Mouse (Mus musculus) mouse embryonic stem cell (cell line): ENCODE results near the gene Srrt.

Experiments used
- in situ Hi-C, 2 experiments: fragments of 300-500 bp; cut with MboI; formaldehyde crosslinking; loops; 1 replicate in 1 of 2; 3 replicates in 1 of 2; pipeline ENCODE4 v1.14.3; 2019 to 2020; ENCODE audit warnings: low sequenced_read_pairs in 2 of 2, low pct_unique_long_range_greater_than_20kb in 1 of 2, mixed read lengths in 1 of 2; ENCODE audit not compliant: unreplicated experiment in 1 of 2

Gene Srrt

GRCm38 (mm10) chr5:137339290-137339979 is 32.0 kb upstream of the Srrt start:
- in situ Hi-C loops: no loop called here

- in situ Hi-C loops: no loop called here
These were observed 31.3 kb upstream of the Srrt start for GRCm38 (mm10) chr5:137338663-137339289.

DNA sequence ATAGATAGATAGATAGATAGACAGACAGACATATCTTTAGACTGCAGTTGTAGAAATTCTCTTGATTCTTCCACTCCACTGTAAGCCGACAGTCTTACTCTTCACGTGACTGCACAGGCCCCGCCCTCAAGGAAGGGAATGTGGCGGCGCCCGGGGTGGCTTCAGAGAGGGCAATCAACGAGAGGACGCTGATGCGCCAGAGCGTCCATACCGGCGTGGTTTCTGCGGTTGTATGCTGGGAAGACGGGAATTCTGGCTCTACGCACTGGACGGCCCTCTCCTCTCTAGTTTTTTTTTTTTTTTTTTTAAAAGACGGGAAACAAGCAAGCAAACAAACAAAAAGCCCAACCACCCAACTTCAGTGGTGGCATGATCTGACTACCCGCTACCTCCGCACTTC is 30.8 kb upstream of the Srrt start:
- in situ Hi-C loops: no loop called here

DNA sequence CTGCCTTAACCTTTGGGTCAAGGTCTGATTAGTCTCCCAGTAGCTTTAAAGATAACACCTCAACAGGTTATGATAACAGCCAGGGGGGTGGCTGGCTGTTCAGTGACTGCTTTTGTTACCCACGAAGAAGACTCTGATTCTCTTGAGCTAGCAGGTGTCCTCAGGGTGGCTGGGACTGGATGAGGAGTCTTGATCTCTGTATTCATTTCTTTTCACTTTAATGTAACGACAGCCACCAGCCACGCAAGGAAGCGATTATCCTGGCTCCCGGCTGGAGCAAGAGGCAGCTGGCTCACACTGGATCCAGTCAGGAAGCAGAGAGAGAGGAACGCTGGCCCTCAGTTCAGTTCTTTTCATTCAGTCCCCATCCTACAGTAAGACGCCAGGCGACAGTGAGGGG is 29.7 kb upstream of the Srrt start:
- in situ Hi-C loops: no loop called here

DNA sequence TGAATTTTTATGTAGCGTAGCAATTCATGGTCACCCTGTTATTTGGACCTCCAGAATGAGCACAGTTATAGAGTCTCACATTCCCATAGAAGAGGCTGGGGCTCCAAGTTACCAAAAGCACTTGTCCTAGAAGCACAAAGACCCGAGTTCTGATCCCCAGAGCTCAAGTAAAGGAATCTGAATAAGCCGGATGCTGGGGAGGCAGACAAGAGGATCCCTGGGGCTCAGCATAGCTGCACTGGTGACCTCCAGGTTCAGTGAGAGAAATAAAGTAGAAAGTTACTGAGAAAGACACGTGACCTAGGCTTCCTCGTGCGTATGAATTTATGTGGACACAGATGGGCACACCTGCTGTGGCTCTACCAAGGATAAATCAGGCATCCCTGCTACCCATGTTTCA is 27.6 kb upstream of the Srrt start:
- in situ Hi-C loops: no loop called here

- in situ Hi-C loops: no loop called here
These were observed 26.8 kb upstream of the Srrt start for GRCm38 (mm10) chr5:137334317-137334716.

DNA sequence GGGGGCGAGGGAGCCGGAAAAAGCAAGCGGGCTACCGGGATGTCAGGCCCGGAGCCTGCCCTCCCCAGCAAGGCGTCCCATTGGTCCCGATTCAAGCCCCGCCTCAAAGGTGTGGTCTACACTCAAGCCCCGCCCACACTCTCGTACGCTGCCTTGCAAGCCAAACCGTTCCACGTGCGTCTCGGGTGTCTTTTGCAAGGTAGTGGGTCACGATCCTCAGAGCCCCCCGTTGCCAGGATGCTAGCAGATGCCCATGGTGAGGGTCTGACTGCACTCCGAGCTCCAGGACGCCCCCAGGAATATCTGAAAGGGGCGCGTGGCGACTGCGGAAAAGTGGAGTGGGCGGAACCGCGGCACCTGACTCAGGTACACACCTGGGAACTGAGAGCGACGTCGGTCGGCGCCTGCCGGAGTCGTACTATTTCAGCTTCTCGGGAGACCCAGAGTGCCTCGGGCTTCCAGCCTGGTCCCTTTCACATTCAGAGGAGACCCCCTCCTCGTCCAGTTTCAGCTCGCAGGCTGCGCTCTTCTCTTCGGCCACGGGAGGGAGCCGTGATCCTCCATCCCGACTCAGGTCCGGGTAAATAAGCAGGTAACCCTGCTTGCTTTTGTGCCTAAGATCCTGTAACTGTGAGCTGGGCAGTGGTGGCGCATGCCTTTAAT is 26.2 kb upstream of the Srrt start, which contains the start of gene Slc12a9:
Gene Slc12a9, minus strand, starts transcription at position 86 of the 663 bp plus-strand sequence.
- in situ Hi-C loops: no loop called here

DNA sequence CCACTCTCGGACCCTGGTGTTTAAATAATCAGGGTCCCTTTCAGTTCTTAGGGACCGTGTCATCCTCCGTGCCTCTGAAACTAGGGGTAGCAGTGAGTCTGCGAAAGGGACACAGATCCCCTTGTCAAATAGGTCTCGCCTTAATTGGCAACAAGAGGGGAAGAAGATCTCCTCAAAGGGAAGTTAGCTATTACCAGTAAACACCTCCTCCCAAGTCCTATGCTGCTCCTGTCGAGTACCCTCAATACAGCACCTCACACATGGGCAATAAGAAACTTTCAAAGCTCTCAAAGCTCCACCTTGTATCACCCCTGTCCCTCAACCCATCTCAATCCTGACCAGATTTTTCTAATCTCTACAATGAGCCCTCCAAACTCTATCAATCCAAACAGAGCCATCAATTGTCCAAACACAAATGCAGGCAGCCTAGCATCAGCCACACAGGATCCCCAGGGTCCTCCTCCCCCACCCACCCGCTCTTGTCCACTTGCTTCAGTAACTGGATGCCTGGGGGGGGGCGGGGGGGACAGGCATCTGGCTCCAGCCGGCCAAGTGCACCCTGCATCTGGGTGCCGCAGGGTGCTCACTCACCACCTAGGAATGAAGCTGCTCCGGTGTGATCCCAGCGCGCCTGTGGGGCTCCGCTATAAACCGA is 25.5 kb upstream of the Srrt start:
- in situ Hi-C loops: no loop called here

GRCm38 (mm10) chr5:137330910-137331309 is 23.4 kb upstream of the Srrt start:
- in situ Hi-C loops: no loop called here

GRCm38 (mm10) chr5:137320996-137321395 is 13.5 kb upstream of the Srrt start:
- in situ Hi-C loops: no loop called here

DNA sequence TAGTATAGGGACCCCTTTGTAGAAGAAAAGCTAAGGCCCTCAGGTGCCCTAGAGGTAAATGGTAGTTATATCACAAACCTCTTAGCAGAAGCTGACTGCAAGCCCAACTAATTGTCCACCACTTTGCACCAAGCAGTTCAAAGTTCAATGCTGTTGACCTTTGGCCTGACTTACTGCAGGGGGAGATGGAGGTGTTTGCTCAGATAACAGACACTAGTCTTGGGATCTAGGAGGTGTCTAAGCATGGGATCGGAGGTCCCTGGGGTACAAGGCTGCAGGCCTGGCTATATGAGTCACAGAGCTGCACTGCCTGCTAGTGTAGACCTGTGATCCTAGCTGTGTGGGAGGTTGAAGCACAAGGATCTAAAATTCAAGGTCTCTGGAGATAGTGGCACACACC is 11.1 kb upstream of the Srrt start:
- in situ Hi-C loops: no loop called here

DNA sequence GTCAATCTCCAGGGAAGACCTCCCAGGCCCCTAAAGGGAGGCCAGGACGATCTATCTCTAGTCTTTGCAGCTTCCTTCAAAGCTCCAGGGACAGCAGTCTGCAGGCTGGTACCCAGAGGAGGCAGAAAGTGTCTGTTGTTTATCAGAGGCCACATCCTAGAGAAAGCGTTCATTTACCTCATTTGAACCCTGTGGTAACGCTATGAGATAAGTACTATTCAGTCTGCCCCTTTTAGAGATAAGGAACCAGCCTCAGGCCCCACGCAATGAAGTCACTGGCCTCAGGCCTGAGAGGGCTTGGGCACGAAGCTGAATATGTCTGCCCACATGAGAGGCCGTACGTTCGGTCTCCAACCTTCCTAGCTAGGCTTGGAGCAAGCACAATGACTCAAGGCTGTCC is 9.9 kb upstream of the Srrt start:
- in situ Hi-C loops: no loop called here

DNA sequence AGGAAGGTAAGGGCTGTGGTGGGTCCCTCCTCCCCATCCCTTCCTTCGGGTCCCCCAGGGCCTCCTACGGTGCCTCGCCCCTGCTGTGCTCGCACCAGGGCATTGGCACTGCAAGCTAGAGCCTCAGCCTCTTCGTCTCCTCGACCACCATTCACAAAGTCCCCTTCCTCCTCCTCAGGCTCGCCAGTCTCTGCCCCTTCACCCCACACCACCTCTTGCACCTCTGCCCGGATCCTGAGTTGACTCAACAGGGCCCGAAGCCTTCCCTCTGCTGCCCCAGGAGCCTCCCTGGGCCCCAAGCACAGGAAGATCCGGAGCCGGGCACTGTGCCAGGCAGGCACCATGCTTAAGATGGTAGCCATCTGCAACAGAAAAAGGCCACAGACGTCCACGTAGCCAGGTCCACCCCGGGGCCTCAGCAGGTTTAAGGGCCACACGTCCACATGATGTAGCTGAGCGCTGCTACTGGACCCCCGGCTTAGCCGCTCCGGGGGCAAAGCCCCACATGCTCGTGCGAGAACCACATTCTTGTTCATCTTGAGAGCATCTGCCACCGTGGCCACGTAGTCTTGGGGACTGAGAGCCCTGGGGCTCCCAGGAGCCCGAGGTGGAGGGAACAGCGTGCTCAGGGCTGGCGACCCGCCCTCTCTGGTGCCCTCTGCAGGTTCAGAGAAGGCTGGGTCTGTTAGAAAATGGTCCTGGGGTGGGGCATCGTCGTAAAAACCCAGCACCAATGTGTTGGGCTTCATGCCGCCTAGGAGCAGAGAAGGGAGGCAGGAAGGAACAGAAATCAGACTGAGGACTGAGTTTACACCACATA is 7.8 kb upstream of the Srrt start:
- in situ Hi-C loops: no loop called here

DNA sequence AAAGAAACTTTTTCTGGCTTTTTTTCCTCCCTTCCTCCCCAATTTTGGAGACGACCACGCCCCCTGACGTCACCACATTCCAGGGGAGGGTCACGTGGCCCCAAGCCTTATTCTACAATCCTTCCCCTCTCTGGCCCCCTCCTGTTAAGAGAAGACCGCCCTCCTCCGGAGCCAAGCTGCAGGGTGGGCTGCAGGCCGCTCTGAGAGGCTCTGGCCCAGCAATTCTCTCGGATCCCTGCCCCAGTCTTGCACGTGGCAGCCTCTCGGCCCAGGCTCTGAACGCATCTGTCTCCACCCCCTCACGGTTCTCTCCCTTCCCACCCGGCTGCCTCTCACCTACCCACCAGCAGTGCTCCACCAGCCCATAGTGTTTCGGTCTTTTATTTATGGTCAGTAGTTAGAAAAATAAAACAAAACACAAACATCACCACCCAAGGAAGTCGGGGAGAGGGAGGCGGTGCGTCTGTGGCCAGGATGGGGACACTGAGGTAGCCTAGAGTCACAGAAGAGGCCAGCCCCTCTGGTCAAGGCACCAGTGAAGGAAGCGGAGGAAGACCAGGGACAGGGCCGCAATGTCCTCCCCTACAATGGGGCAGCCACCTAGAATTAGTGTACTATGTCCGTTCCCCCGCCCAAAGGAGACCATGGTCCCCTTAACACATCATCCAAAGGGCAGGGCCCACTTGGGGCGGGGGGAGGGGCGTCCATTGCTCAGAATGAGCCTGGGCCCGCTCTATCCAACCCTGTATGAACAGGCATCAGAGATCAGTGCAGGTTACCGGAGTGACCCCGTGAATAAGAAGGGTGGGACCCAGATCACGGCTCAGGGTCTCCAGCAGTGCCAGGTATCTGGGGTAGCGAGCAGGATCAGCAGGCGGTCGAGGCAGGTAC is 7.0 kb upstream of the Srrt start, which contains the start of gene Trip6:
Gene Trip6, minus strand, starts transcription at position 212 of the 891 bp plus-strand sequence.
- in situ Hi-C loops: no loop called here

DNA sequence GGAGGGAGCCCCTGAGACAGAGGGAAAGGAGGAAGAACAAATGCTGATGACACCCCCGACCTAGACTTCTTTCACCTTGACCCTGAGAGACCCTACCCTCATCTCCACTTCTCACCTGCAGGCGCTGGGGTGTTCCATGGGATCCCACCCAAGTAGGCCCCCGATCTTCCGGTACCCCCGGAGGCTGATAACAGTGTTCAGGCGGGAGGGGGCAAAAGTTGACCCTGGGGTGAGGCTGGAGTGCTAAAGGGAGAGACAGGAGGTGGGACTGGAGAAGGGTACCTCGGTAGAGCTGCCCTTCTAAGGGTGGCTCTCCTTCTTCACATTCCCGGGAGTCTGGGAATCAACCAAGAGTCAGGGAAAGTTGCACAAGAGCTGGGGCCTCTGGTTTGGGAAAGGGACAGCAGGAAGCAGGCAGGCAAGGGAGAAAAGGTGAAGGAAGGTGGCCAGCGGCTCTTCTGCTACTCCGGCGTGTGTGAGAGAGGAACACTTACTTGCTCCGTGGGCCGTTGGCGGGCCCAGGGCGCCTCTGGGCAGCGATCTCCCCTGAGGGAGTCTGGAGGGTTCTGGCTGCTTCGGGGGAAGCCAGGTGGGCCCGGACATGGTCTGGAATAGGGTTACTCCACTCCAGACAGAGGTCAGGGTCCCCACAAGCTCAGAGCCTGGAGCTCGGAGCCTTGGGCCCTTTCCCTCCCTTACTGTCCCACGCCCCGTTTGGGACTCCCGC is 6.2 kb upstream of the Srrt start:
- in situ Hi-C loops: no loop called here

DNA sequence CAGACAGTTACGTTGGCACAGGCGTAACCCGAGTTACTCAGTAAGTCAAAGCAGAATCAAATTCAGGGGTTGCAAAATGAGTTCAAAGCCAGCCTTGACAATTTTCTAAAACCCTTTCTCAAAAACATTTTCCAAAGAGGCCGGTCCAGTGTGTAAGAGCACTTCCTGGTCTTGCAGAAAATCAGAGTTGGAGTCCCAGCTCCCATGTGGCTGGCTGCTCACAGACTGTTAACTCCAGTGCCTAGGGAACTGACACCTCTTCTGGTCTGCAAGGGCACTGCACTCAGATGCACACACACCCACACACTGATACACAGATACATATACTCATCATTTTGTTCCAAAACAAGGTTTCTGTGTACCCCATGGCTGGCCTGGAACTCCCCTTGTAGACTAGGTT is 882 bp upstream of the Srrt start:
- in situ Hi-C loops: no loop called here

GRCm38 (mm10) chr5:137306439-137307005 is 952 bp downstream of the Srrt start:
- in situ Hi-C loops: no loop called here
